Mouse (Mus musculus) WW6 (cell line): ENCODE measurements around the gene Aire.

Experiments
- DNase-seq: peaks from one replicate; pipeline ENCODE4 v3.0.0-alpha.2; 2013; ENCODE audit warnings: low read depth, low spot score

Aire gene

DNA sequence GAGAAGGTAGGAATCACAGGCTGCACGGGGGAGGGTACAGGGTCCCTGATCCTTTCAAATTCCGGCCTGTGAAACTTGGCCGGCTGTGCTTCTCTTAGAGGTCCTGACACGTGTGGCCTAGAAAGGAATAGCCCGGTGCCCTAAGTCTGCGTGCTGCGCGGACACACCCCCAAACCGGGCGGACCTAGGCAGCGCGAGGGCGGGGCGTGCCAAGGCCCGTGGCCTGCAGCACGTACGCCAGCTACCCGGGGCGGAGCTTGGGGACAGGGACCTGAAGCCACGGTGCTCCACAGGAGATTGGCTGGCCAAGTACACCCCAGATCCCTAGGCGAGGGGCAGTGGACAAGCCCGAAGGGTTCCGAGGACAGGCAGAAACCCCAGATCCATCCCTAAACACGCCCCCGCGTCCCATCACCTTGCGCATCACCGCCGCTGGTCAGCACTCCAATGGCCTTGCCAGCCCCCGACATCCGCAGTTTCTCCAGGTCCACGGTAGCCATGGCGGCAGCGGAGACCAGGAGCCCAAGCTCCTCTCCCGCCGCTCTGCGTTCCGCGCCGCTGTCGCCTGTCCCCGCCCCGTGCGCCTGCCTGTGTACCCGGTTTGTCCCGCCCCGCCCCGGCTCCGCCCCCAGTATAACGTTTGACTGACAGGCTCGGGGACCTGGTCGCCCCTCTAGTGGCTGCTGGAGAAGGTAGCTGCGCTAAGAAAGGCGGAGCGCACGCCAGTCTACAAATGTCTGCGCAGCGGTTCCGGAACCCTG, 34.0 kb downstream of the Aire start:
- DNase-seq = peak; percentile 85

DNA sequence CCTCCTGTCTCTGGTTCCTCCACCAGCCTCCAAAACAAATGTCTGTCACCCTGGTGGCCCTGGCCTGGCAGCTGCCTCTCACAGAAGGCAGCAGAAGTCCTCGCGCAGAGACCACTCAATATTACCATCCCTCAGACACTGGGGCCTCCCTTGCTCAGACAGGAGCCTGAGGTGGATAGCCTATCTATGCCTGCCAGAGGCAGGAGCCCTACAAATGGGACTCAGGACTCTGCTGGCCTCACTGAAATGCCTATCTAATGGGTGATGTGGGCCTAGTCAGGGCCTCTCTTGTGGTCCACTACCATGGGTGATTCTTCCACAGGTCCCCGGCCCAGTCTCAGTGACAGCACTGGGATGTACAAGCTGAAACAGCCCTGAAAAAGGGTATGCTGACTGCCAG, 35.2 kb downstream of the Aire start:
- no peak for DNase-seq

DNA sequence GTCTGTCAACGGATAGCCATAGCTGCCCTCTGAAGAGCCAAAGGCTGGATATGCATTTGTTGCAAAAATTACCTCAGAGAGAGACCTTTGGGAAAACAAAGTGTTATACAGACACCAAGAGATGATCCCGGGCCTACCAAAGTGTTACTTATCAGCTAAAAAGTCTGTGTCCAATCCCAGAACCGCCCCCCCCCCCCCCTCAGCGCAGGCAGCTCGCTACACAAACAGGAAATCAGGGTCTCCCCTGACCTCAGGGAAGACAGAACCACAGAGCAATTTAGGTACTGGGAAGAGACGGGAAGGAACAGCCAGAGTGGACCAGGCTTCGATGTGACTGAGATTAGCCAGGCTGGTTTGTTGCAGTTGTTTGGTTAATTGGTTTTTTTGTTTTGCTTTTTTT, 36.2 kb downstream of the Aire start:
- DNase-seq = no peak

DNA sequence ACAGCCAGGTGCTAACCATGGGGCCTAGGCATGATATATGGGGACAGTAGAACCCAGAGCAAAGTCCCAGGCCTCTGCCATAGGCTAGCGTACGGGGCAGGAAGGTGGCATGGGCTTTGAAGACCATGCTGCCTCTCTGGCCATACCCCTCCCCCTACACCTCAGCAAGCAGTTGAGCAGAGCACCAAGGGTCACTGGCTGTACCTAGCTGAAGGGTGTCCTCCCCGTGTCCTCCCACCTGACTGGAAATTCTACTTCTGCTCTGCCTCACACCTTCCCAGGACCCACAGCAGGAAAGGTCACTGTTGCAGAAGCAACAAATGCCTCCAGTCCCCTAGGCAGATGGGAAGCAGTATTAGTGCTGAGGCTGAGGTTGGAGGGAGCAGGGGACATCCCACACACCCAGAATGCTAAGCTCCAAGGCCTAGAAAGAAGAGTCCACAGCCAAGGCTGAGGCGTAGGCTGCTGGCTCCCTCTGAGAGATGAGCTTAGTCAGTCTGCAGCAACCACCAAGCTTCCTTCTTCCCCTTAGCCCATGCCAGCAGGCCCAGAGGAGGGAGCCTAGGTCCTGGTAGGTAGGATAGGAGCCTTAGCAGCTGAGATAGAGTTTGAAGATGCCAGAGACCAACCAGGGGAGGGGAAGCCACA, 37.5 kb downstream of the Aire start:
- no peak for DNase-seq

DNA sequence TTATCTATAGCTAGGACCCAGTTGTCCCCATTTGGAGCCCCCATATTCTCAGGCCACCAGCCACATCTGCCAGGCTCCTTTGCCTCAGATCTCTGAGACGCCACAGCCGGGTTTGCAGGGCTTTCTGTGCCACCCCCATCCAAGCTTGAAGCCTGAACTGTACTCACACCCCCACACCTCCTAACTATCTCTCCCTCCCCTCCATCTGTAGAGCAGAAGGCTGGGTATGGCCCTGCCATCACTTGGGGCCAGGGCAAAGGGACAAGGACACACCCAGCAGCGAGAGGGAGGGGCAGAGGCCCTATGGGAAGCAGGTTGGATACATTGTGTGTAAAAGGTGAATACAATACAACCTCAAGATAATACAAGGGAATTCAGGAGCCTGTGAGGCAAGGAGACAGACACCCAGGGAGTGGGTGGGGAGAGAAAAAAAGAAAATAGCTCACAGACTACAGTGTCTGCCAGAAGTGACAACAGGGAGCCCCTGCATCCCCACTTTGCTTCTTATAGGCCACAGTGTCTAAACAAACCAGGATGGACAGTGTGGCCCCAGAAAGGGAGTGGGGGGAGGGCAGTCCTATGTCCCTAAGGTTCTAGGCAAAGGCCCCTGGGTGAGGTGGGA, 38.8 kb downstream of the Aire start:
- no peak for DNase-seq

DNA sequence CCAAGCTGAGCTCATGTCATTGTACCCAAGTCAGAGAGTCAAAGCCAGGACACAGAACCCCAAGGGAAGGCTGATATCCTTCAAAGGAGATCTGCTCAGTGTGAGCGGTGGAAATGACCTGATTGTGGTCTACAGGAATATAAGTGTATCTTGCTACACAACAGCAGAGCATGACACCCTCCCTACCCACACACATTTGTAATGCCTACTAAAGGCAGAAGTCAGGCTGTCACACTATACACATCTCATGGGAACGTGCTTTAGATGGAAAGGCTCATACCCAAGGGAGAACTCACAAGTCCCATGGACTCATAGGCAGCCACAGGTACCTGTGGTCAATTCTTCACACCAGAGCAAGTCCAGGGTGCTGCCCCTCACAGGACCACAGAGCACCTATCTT, 41.1 kb downstream of the Aire start:
- no peak for DNase-seq

DNA sequence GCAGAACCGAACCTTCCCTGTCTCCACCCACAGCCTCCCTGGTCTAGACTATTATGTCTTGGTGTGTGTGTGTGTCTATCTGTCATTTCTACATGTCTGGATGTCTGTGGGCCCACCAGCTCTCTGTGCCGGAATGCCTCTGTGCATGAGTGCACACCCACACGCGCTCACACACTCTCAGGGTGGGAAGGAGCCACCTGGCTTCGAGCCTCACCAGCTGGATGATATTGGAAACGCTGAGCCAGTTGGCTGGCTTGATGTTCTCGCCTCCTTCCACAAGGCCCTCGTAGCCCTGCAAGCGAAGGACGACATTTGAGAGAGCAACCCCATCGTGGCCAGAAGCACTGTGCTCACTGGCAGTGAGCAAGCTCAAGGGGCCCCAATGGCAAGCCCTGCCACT, 41.6 kb downstream of the Aire start:
- DNase-seq = no peak

DNA sequence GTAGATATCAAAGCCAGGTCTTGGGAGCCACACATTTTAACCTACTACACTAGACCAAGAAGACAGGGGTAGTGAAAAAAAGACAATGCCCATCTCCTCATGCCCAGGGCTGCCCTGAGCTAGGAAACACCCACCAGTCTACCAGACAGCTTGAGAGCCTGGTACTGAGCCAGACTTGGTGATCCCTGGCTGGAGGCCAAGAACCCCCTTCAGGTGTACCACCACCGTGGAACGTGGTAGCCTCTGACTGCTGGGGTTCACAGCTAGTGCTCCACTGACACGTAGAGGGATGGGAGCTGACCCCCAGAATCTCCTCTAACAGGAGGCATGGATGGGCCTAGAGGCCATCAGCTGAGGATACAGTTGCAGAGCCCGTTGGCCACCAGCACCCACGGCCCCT, 43.2 kb downstream of the Aire start:
- DNase-seq = no peak

DNA sequence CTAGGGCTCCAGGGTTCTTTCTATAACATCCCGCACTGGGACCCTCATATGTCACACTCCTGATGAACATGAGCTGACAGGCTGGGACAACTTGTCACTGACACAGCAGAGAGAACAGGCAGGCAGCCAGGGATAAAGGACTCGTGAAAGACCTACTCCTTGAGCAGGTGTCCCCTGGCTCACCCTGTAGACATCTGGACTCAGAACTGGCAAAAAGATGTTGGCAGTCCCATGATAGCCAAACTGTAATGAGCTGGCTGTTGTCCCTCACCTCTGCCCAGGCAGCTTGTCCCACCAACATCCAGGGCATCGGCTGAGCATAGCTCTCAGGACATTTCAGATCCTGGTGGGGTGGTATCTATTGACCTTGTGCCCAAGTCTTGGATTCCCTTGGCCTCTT, 47.8 kb downstream of the Aire start:
- no peak for DNase-seq

DNA sequence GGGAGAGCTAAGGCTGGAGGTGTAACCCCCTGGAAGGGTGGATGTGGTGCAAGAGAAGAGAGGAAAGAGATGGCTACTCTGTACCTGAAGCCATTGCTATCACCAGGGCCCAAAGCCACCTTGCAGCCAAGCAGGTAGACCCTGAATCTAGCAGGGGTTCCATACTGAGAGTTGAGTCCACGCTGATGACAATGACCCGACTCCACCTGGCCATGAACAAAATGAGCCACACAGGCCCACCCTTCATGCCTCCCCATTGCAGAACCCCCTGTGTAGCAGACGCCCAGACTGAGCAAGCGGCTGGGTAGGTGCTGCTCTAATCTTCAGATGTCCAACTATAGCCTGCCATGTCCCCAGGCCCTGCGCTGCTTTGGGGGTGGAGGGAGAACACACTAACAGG, 57.6 kb downstream of the Aire start:
- no peak for DNase-seq

DNA sequence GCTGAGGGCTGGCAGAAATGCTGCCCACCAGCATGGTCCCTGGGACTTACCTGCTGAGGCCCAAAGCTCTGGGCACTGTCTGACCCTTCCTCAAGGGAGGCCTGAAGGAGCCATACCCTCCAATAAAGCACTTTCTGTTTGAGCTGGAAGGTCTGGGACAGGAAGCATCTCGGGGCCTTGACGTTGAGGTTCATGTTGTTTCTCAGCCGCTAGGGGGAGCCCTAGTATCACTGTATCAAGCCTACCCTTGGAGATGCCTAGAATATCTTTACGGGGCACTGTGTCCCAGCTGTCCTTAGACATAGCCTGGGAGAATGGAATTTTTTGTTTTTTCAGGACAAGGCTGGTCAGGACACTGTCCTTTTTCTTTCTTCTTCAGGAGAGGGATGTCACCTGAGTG, 58.8 kb downstream of the Aire start:
- DNase-seq = peak; percentile 56
